Mouse (Mus musculus): Measurements from ENCODE around the gene Slc35f1. TPM values are rescaled to one million over a fixed set of nuclear protein-coding genes. Genes with fewer than 3 reads are reported as not detected.

The Slc35f1 gene
- polyA plus RNA-seq, 1 experiment from 2014 or later = 0.05 TPM

DNA sequence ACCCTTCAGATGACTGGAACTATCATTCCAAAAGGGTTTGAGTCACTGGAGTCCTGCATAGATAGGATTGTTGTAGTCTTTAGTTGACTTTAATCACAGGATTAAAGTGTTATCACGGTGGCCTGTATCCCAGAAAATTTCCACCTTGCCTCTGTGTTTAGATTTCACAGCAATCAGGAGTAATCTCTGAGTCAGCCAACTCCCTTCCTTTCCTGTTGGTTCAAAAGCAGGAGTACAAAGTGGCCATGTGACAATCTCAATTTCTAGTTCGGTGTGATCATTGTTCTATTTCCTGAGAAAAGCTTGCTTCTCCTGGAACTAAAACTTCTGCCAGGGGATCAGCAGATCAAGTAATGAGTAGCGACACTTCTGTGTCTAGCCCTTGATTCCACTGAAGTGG, 410.5 kb downstream of the Slc35f1 start:
- Histone ChIP-seq H3K27me3 (replicated peaks; ENCODE audit: insufficient read depth, low read length) (no peaks in the 10 kb centered on the region), H3K9ac (replicated peaks; ENCODE audit: low read depth) (no peak overlapping the region), H3K4me1 (ENCODE audit: insufficient read depth, low read depth, low read length) (no peaks in the 10 kb centered on the region), H3K4me2 (replicated peaks; ENCODE audit: low read depth, low read length) (no peak overlapping the region), H3K9me3 (ENCODE audit: low read length) (no peaks in the 10 kb centered on the region), H3K27ac (ENCODE audit: low read length) (no peak overlapping the region), H3K36me3 (ENCODE audit: insufficient read depth, low read length) (no peaks in the 10 kb centered on the region), H3K4me3 (ENCODE audit: low read depth, low read length) (no peak overlapping the region)
- TF ChIP-seq CTCF (IDR thresholded peaks at IDR 0.05) = no peak
- no peak for TF ChIP-seq EP300 (IDR thresholded peaks at IDR 0.05)
- peak; percentile 10 for DNase-seq (ENCODE audit: low spot score)
- WGBS = 49% methylated on average over 3 of the region's 3 CpGs
- ATAC-seq = no peak

DNA sequence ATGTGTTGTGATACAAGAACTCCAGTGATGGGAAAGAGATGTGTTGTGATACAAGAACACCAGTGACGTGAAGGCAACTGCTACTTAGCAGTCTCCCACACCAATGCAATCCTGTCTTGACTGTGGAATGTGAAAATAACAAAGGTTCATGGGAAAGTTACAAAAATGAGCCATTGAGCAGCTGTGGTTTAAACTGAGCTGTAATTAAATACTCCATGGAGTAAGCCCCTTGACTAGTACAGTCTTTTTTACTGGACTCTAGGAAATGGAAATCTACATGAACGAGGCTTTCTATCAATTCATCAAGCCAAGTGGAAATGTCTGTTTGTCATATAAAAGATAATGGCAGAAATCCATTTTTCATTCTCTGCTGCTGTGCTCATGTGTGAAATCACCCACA, 411.1 kb downstream of the Slc35f1 start:
- H3K9me3 ChIP-seq (ENCODE audit: low read length) = no peaks in the 10 kb centered on the region
- H3K27ac ChIP-seq (ENCODE audit: low read length) = no peak overlapping the region
- no peak for TF ChIP-seq EP300 (IDR thresholded peaks at IDR 0.05)
- no peak for TF ChIP-seq CTCF (IDR thresholded peaks at IDR 0.05)
- no peaks in the 10 kb centered on the region for H3K36me3 ChIP-seq (ENCODE audit: insufficient read depth, low read length)
- no peak overlapping the region for H3K9ac ChIP-seq (replicated peaks; ENCODE audit: low read depth)
- ATAC-seq (no peak), DNase-seq (ENCODE audit: low spot score) (no peak)
- no peaks in the 10 kb centered on the region for H3K27me3 ChIP-seq (replicated peaks; ENCODE audit: insufficient read depth, low read length)
- no peaks in the 10 kb centered on the region for H3K4me1 ChIP-seq (ENCODE audit: insufficient read depth, low read depth, low read length)
- no peak overlapping the region for H3K4me3 ChIP-seq (ENCODE audit: low read depth, low read length)
- no peak overlapping the region for H3K4me2 ChIP-seq (replicated peaks; ENCODE audit: low read depth, low read length)
- WGBS = 61% methylated on average over 2 of the region's 2 CpGs

DNA sequence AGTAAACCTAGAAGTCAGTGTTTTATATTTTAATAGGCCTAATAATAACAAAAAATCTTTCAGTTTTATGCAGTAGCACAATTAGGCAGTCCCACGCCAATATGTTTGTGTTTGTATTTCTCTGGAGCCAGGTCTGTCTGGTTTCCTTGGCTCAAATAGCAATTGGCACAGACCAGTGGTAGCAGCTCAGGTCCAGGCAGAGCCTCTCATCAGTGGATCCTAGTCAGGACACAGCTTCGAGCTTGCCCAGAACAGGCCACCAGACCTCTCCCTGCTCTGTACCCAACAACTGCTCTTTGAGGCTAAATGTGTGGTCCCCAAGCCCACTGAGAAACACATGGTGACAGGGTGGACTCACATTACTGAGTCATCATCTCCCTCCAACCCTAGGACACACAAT, 412.1 kb downstream of the Slc35f1 start:
- no peak overlapping the region for H3K4me2 ChIP-seq (replicated peaks; ENCODE audit: low read depth, low read length)
- no peaks in the 10 kb centered on the region for H3K36me3 ChIP-seq (ENCODE audit: insufficient read depth, low read length)
- no peaks in the 10 kb centered on the region for H3K4me1 ChIP-seq (ENCODE audit: insufficient read depth, low read depth, low read length)
- no peaks in the 10 kb centered on the region for H3K27me3 ChIP-seq (replicated peaks; ENCODE audit: insufficient read depth, low read length)
- WGBS = 67% methylated on average over 2 of the region's 2 CpGs
- no peaks in the 10 kb centered on the region for H3K9me3 ChIP-seq (ENCODE audit: low read length)
- no peak overlapping the region for H3K4me3 ChIP-seq (ENCODE audit: low read depth, low read length)
- H3K27ac ChIP-seq (ENCODE audit: low read length) = no peak overlapping the region
- no peak overlapping the region for H3K9ac ChIP-seq (replicated peaks; ENCODE audit: low read depth)
- DNase-seq (ENCODE audit: low spot score) (no peak), ATAC-seq (no peak)
- TF ChIP-seq CTCF (IDR thresholded peaks at IDR 0.05) (no peak), EP300 (IDR thresholded peaks at IDR 0.05) (no peak)

DNA sequence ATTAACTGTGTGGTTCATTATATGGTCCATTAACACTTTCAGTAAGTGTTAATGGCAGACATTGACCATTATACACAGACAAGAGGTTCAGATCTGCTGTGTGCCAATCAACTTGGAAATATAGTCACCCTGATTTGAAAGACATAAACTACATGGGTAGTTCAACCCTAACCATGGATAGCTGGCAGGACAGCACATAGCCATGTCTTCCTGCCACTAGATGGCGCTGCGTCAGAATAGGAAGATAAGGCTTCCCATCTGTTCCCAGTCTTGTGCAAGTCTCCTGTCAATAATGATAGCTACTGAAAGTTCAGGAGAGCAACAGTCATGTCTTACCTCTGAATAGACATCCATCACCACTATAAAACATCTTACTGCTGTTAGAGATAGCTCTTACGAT, 424.7 kb downstream of the Slc35f1 start:
- 20% methylated on average over 3 of the region's 3 CpGs for WGBS
- Histone ChIP-seq H3K4me3 (ENCODE audit: low read depth, low read length) (no peak overlapping the region), H3K9me3 (ENCODE audit: low read length) (no peaks in the 10 kb centered on the region), H3K27me3 (replicated peaks; ENCODE audit: insufficient read depth, low read length) (no peaks in the 10 kb centered on the region), H3K4me1 (ENCODE audit: insufficient read depth, low read depth, low read length) (no peaks in the 10 kb centered on the region), H3K9ac (replicated peaks; ENCODE audit: low read depth) (no peak overlapping the region), H3K4me2 (replicated peaks; ENCODE audit: low read depth, low read length) (no peak overlapping the region), H3K36me3 (ENCODE audit: insufficient read depth, low read length) (no peaks in the 10 kb centered on the region), H3K27ac (ENCODE audit: low read length) (no peak overlapping the region)
- peak; percentile 64 for DNase-seq (ENCODE audit: low spot score)
- no peak for TF ChIP-seq EP300 (IDR thresholded peaks at IDR 0.05)
- TF ChIP-seq CTCF (IDR thresholded peaks at IDR 0.05) = peak; percentile 85
- ATAC-seq = no peak

DNA sequence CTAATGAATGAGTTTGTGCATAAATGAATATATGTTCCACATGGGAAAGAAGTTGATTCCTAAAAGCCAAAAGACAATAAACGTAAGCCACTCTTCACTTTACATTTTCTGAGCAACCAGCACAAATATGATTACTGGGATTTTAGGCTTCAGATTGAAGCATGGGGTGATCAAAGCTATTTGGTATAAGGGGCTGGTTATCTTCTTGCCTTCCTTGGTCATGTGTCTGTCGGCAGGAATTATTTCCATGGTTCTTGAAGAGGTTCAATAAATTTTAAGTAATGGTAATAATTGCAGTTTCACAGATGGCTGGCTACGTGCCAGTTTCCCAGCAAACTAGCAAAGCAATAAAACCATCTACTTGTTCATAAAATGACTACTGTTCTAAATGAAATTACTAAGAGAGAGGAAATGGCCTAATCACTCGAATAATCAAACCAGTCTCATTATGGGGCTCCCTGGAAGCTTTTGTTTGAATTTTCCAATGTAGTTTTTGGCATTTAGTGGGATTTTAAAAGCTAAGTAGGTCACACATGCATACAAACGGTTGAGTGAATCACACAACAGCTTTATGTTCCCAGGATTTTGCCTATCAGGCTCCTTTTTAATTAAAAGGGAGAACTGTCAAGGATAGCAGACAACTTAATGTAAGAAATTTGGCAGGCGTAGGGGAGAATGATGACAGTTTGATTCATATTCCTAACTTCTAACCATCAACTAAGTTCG, 425.5 kb downstream of the Slc35f1 start:
- Histone ChIP-seq H3K4me2 (replicated peaks; ENCODE audit: low read depth, low read length) (no peak overlapping the region), H3K9me3 (ENCODE audit: low read length) (no peaks in the 10 kb centered on the region), H3K4me1 (ENCODE audit: insufficient read depth, low read depth, low read length) (no peaks in the 10 kb centered on the region), H3K9ac (replicated peaks; ENCODE audit: low read depth) (no peak overlapping the region), H3K27ac (ENCODE audit: low read length) (no peak overlapping the region), H3K4me3 (ENCODE audit: low read depth, low read length) (no peak overlapping the region), H3K27me3 (replicated peaks; ENCODE audit: insufficient read depth, low read length) (no peaks in the 10 kb centered on the region), H3K36me3 (ENCODE audit: insufficient read depth, low read length) (no peaks in the 10 kb centered on the region)
- no peak for ATAC-seq
- TF ChIP-seq EP300 (IDR thresholded peaks at IDR 0.05) = no peak
- TF ChIP-seq CTCF (IDR thresholded peaks at IDR 0.05) = no peak
- no peak for DNase-seq (ENCODE audit: low spot score)
- WGBS = 66% methylated on average over 7 of the region's 7 CpGs

DNA sequence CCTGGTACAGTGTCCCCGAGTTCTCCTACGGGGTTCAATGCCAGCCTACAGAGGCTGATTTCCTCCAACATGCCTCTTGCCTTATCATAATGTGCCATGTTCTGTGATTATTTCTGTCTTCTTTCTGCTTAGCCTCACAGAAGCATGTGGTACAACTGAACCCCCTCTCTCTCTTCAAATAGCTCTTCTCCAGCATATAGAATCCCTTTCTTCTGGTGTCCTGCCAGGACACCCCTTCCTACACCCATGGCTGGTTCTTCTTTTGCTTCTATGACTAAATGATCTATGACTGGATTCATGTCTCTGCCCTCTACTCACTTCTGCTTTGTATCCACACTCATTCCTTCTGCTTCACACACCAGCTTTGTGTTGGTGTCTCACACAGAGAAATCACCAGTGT, 430.3 kb downstream of the Slc35f1 start:
- WGBS = 96% methylated on average over 2 of the region's 2 CpGs
- H3K9ac ChIP-seq (replicated peaks; ENCODE audit: low read depth) = no peak overlapping the region
- H3K27ac ChIP-seq (ENCODE audit: low read length) = no peak overlapping the region
- DNase-seq (ENCODE audit: low spot score) (no peak), ATAC-seq (no peak)
- H3K4me3 ChIP-seq (ENCODE audit: low read depth, low read length) = no peak overlapping the region
- no peak overlapping the region for H3K4me2 ChIP-seq (replicated peaks; ENCODE audit: low read depth, low read length)
- H3K4me1 ChIP-seq (ENCODE audit: insufficient read depth, low read depth, low read length) = no peaks in the 10 kb centered on the region
- H3K27me3 ChIP-seq (replicated peaks; ENCODE audit: insufficient read depth, low read length) = no peaks in the 10 kb centered on the region
- TF ChIP-seq EP300 (IDR thresholded peaks at IDR 0.05) (no peak), CTCF (IDR thresholded peaks at IDR 0.05) (no peak)
- H3K36me3 ChIP-seq (ENCODE audit: insufficient read depth, low read length) = no peaks in the 10 kb centered on the region
- H3K9me3 ChIP-seq (ENCODE audit: low read length) = no peaks in the 10 kb centered on the region

DNA sequence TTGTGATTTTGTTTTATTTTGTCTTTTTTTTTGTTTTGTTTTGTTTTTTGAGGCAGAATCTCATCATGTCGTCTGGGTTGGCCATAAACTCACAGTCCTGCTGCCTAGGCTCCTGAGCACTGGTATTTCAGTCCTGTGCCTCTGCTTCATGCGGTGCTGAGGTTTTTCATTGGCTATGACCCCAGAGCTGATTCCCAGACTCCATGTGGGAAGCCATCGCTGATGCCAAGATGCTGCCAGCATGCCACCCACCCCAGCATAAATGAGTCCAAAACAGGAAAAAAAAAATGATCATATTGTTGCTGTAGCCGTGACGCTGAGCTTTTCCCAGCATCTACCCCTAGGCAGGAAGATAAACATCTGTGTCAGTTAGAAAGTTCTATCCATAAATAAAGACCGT, 434.0 kb downstream of the Slc35f1 start:
- no peak for ATAC-seq
- no peaks in the 10 kb centered on the region for H3K4me1 ChIP-seq (ENCODE audit: insufficient read depth, low read depth, low read length)
- no peaks in the 10 kb centered on the region for H3K36me3 ChIP-seq (ENCODE audit: insufficient read depth, low read length)
- no peak overlapping the region for H3K27ac ChIP-seq (ENCODE audit: low read length)
- no peak overlapping the region for H3K9ac ChIP-seq (replicated peaks; ENCODE audit: low read depth)
- WGBS = 53% methylated on average over 6 of the region's 6 CpGs
- no peak overlapping the region for H3K4me2 ChIP-seq (replicated peaks; ENCODE audit: low read depth, low read length)
- DNase-seq (ENCODE audit: low spot score) = no peak
- H3K27me3 ChIP-seq (replicated peaks; ENCODE audit: insufficient read depth, low read length) = no peaks in the 10 kb centered on the region
- no peaks in the 10 kb centered on the region for H3K9me3 ChIP-seq (ENCODE audit: low read length)
- H3K4me3 ChIP-seq (ENCODE audit: low read depth, low read length) = no peak overlapping the region
- no peak for TF ChIP-seq EP300 (IDR thresholded peaks at IDR 0.05)
- TF ChIP-seq CTCF (IDR thresholded peaks at IDR 0.05) = no peak
